Mouse (Mus musculus) forebrain, embryonic 14.5 days (tissue): ENCODE measurements around the gene Atp2a2. TPM values are rescaled to one million over a fixed set of nuclear protein-coding genes. Genes with fewer than 3 reads are reported as not detected.

Source experiments
- ATAC-seq: fragments of 200-750 bp; cut with Nextera tagmentation; 2 replicates; pipeline ENCODE4 v1.8.0; 2017; ENCODE audit warnings: mild to moderate bottlenecking, moderate library complexity
- DNase-seq: peaks from one replicate; pipeline ENCODE4 v3.0.0-alpha.2; 2015; ENCODE audit warnings: low spot score
- H3K27ac ChIP-seq: fragments of 300-500 bp; sonication (generic); 2 replicates; pipeline ENCODE4 v1.5.1; 2014; ENCODE audit warnings: low read depth, mild to moderate bottlenecking, control low read depth, low read length, moderate library complexity
- H3K27me3 ChIP-seq: fragments of 300-500 bp; sonication (generic); replicated peaks from 2 replicates; pipeline ENCODE4 v1.6.1; 2014; ENCODE audit warnings: low read length, control low read depth, mixed read lengths; ENCODE audit not compliant: control insufficient read depth, insufficient read depth
- H3K36me3 ChIP-seq: fragments of 300-500 bp; sonication (generic); 2 replicates; pipeline ENCODE4 v1.6.1; 2014; ENCODE audit warnings: low read length, control low read depth; ENCODE audit not compliant: control insufficient read depth, insufficient read depth
- H3K4me1 ChIP-seq: fragments of 300-500 bp; sonication (generic); 2 replicates; pipeline ENCODE4 v1.6.1; 2014; ENCODE audit warnings: antibody characterized with exemption, low read length, control low read depth; ENCODE audit not compliant: control insufficient read depth, insufficient read depth
- H3K4me2 ChIP-seq: fragments of 300-500 bp; sonication (generic); 2 replicates; pipeline ENCODE4 v1.6.1; 2014; ENCODE audit warnings: mild to moderate bottlenecking, control low read depth, low read length
- H3K4me3 ChIP-seq: fragments of 300-500 bp; sonication (generic); 2 replicates; pipeline ENCODE4 v1.5.1; 2014; ENCODE audit warnings: low read depth, low read length, control low read depth
- H3K9ac ChIP-seq: fragments of 300-500 bp; sonication (generic); 2 replicates; pipeline ENCODE4 v1.6.1; 2014; ENCODE audit warnings: mild to moderate bottlenecking, low read length, control low read depth, moderate library complexity
- H3K9me3 ChIP-seq: fragments of 300-500 bp; sonication (generic); replicated peaks from 2 replicates; pipeline ENCODE4 v1.6.1; 2016; ENCODE audit warnings: low read length, control low read depth, mixed read lengths; ENCODE audit not compliant: control insufficient read depth
- WGBS: fragments of 180-500 bp; shearing (Covaris S2); extraction: QIAGEN DNeasy Blood & Tissue Kit; methylation state at CpG from one replicate; pipeline ENCODE4 v1.1.7; 2014; 5-methylcytosine and 5-hydroxymethylcytosine counted together
- polyA plus RNA-seq: library from polyadenylated mRNA; unstranded; fragments of >200 nt; fragmentation: Nextera tagmentation; extraction: Ambion mirVana; gene quantifications from 2 replicates; pipeline ENCODE4 v1.2.1, GENCODE M21; 2014

Gene Atp2a2
- polyA plus RNA-seq, 1 experiment from 2014 or later = 35.1 TPM

GRCm38 (mm10) chr5:122533884-122534283 lies 31.9 kb upstream of the Atp2a2 start:
- no peak overlapping the region for H3K27ac ChIP-seq

GRCm38 (mm10) chr5:122529913-122530604 lies 28.0 kb upstream of the Atp2a2 start:
- Histone ChIP-seq H3K4me1 (no peaks in the 10 kb centered on the region), H3K36me3 (no peaks in the 10 kb centered on the region), H3K27me3 (no peaks in the 10 kb centered on the region), H3K4me3 (no peak overlapping the region), H3K4me2 (no peak overlapping the region), H3K9ac (no peak overlapping the region), H3K27ac (no peak overlapping the region), H3K9me3 (no peaks in the 10 kb centered on the region)
- ATAC-seq (no peak), DNase-seq (no peak)
- WGBS = 82% methylated on average over 9 of the region's 9 CpGs

More at GRCm38 (mm10) chr5:122533884-122534283, 31.9 kb upstream of the Atp2a2 start:
- WGBS = 69% methylated on average over 8 of the region's 8 CpGs
- Histone ChIP-seq H3K4me1 (no peaks in the 10 kb centered on the region), H3K4me3 (no peak overlapping the region), H3K9me3 (no peaks in the 10 kb centered on the region), H3K4me2 (no peak overlapping the region), H3K9ac (no peak overlapping the region), H3K27me3 (no peaks in the 10 kb centered on the region), H3K36me3 (0 out of 2 replicates have a peak, but pooled peaks cover 4% of the 10 kb centered on the region)
- DNase-seq (no peak), ATAC-seq (no peak)

- Histone ChIP-seq H3K4me3 (no peak overlapping the region), H3K9me3 (no peaks in the 10 kb centered on the region), H3K9ac (no peak overlapping the region), H3K4me1 (no peaks in the 10 kb centered on the region), H3K27ac (no peak overlapping the region), H3K36me3 (no peaks in the 10 kb centered on the region), H3K4me2 (no peak overlapping the region), H3K27me3 (no peaks in the 10 kb centered on the region)
- no peak for DNase-seq
- ATAC-seq = no peak
- 60% methylated on average over 3 of the region's 3 CpGs for WGBS
These were observed 27.3 kb upstream of the Atp2a2 start for GRCm38 (mm10) chr5:122529316-122529715.

- H3K27me3 ChIP-seq = no peaks in the 10 kb centered on the region
- H3K9ac ChIP-seq = no peak overlapping the region
- H3K27ac ChIP-seq = no peak overlapping the region
- H3K4me3 ChIP-seq = no peak overlapping the region
- H3K9me3 ChIP-seq = no peaks in the 10 kb centered on the region
- ATAC-seq (no peak), DNase-seq (no peak)
- no peak overlapping the region for H3K4me2 ChIP-seq
- no peaks in the 10 kb centered on the region for H3K36me3 ChIP-seq
- H3K4me1 ChIP-seq = no peaks in the 10 kb centered on the region
- WGBS = 67% methylated on average over 3 of the region's 3 CpGs
These were observed 26.6 kb upstream of the Atp2a2 start for GRCm38 (mm10) chr5:122528591-122528990.

- whole genome bisulfite sequencing = 71% methylated on average over 11 of the region's 11 CpGs
- Histone ChIP-seq H3K9me3 (no peaks in the 10 kb centered on the region), H3K27ac (no peak overlapping the region), H3K9ac (no peak overlapping the region), H3K36me3 (no peaks in the 10 kb centered on the region), H3K4me3 (no peak overlapping the region), H3K27me3 (no peaks in the 10 kb centered on the region), H3K4me1 (no peaks in the 10 kb centered on the region), H3K4me2 (no peak overlapping the region)
- DNase-seq (no peak), ATAC-seq (no peak)
These were observed 25.7 kb upstream of the Atp2a2 start for GRCm38 (mm10) chr5:122527761-122528160.

GRCm38 (mm10) chr5:122526878-122527730 lies 25.1 kb upstream of the Atp2a2 start:
- Histone ChIP-seq H3K4me3 (no peak overlapping the region), H3K4me2 (no peak overlapping the region), H3K27ac (no peak overlapping the region), H3K9me3 (no peaks in the 10 kb centered on the region), H3K9ac (no peak overlapping the region), H3K27me3 (no peaks in the 10 kb centered on the region), H3K36me3 (no peaks in the 10 kb centered on the region), H3K4me1 (no peaks in the 10 kb centered on the region)
- ATAC-seq = no peak
- 79% methylated on average over 15 of the region's 15 CpGs for WGBS
- no peak for DNase-seq

GRCm38 (mm10) chr5:122526405-122526804 lies 24.4 kb upstream of the Atp2a2 start:
- Histone ChIP-seq H3K4me2 (no peak overlapping the region), H3K4me1 (no peaks in the 10 kb centered on the region), H3K9me3 (no peaks in the 10 kb centered on the region), H3K4me3 (no peak overlapping the region), H3K36me3 (no peaks in the 10 kb centered on the region), H3K9ac (no peak overlapping the region), H3K27me3 (no peaks in the 10 kb centered on the region), H3K27ac (no peak overlapping the region)
- 92% methylated on average over 9 of the region's 9 CpGs for WGBS
- DNase-seq = no peak
- ATAC-seq = no peak

- no peak overlapping the region for H3K27ac ChIP-seq
- H3K4me2 ChIP-seq = no peak overlapping the region
- H3K27me3 ChIP-seq = no peaks in the 10 kb centered on the region
- H3K36me3 ChIP-seq = no peaks in the 10 kb centered on the region
- WGBS = 87% methylated on average over 14 of the region's 14 CpGs
- no peak for DNase-seq
- no peaks in the 10 kb centered on the region for H3K4me1 ChIP-seq
- H3K9ac ChIP-seq = no peak overlapping the region
- no peak overlapping the region for H3K4me3 ChIP-seq
- ATAC-seq = no peak
- H3K9me3 ChIP-seq = no peaks in the 10 kb centered on the region
These were observed 23.4 kb upstream of the Atp2a2 start for GRCm38 (mm10) chr5:122525238-122525931.
